Mouse (Mus musculus) adrenal gland, postnatal 25 days (tissue): ENCODE data around the gene Slc9b2. TPM values are rescaled to one million over a fixed set of nuclear protein-coding genes. Genes with fewer than 3 reads are reported as not detected.

ENCODE experiments used
- DNase-seq: peaks from one replicate; pipeline ENCODE4 v3.0.0; 2021; ENCODE audit warnings: mixed read lengths
- long read RNA-seq: library from polyadenylated mRNA; stranded (forward); transcript quantifications from one replicate; pipeline ENCODE4 v2.0.0, GENCODE M21; 2021
- total RNA-seq: library from RNA; stranded (reverse); gene quantifications from 2 replicates; pipeline ENCODE4 v1.2.3, GENCODE M21; 2021

Gene Slc9b2
- 0.79 and 1.0 TPM in 2 replicates for total RNA-seq
- long read RNA-seq, full-length matches to known transcripts = 1 of 2 reads
- long read RNA-seq, partial matches to known transcripts = 1 of 2 reads
- long read RNA-seq, other reads (novel, unspliced or antisense) = 0 of 2 reads

DNA sequence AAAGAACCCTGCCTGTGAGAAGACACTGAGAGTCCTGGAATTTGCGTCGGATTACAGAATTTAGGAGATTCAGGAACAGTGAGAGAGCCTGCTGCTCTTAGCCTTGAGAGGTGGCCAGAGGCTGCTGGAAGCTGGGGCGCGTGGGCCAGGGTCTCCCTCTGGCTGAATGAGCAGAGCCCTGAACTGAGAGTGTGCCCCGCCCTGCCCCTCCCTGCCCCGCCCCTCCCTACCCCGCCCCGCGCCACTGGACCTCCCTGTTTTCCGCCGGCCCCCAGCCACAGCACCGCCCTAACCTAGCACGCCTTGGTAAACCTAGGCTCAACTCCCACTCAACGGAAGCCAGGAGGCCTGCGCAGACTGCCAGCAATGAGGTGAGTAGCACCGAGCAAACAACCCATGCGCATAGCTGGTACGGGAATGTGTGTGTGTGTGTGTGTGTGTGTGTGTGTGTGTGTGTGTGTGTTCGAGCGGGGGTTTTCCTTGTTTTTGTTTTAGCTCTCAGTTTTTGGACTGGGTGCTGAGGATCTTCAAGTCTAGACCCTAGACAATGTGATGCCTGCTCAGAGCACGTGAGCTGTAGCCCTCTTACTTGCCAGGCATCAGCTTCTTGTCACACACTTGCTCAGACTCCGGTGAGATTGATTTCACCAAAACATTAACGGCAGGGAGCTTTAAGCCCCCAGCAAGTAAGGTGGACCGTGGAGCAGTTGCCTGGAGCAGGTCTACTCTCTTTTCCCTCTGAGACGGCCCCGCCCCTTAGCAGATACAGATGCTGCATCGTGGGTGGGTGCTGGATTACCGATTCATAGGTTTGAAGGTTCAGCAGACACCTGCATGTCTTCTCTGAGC is at the start of gene Slc9b2:
Gene Slc9b2 (plus strand): TSS at position 290 of the 849 bp plus-strand sequence.
- DNase-seq = peak; percentile 29

DNA sequence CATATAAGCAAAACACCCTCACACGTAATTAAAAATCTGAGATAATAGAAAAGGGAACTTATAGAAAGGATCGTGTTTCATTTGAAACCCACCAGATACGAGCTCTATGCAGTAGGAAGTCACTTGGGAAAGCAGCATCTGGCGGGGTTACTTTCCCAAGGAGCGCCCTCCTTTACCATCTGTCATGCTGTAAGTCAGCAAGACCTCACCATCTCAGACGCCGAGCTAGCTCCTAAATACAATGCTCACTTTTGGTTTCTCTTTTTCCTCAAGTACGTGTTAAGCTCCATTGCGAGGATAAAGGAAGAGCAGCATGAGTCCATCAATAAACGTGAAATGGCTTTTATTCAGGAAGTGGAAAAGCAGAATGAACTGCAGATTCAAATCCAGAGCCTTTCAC is 48.6 kb upstream of the Slc9b2 start:
- DNase-seq = no peak

DNA sequence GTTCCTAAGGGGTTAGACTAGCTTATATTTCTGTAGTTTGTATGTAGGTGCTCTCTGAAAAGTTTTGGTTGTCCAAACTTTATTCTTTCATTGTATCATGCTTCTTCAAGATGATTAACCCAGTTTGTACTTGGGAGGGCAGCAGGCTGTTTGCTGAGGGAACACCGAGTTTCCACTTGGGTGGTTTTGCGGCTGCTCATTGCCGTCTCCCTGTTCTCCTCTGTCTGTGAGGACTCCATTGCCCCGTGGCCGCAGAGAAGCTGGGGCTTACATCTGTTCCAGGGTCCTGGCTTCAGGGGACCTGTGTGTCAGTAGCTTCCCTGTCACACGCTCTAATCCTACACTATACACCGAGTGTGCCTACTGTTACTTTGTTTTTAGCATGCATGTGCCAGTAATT is 47.3 kb upstream of the Slc9b2 start:
- no peak for DNase-seq

DNA sequence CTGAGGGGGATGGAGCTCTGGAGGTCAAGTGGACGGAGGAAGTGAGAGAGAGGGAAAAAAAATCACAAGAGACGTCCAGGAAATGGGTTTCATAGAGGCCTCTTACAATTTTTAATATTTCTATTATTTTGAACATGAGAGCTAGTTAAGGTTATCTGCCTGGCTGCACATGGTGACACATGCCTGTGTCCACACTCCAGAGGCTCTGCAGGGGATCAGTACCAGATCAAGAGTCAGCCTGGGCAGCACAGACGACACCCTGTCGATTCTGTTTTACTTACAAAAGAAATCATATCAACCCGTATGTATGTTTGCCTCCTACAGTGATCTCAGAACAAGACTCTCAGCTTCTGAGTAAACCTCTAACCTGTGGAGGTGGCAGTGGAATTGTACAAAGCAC is 38.9 kb upstream of the Slc9b2 start:
- DNase-seq = no peak

DNA sequence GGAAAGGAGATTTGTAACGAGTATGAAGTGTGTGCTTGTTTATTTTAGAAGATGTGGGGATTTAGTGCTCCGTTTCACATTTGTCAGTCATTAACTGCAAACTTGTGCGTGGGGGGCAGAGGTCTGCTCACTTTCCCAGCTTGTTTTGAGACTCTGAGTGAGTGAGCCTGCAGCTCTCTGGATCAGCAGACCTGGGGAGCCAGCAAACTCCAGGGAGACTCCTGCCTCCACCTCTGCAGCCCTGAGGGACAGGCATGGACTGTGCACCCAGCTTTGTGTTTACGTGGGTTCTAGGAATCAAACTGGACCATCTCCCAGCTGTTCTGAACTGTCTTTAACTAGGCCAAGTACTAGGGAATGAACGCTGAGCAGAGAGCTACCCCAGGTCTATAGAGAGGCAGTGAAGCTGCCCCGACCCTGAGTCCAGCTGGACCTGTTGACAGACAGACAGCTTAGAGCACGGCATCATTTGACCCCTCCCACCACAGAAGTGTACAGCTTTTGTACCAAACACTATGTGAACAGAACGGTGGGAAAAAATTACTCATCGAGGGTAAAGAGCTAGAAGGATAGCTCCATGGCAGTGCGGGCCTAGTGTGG is 38.0 kb upstream of the Slc9b2 start:
- no peak for DNase-seq

DNA sequence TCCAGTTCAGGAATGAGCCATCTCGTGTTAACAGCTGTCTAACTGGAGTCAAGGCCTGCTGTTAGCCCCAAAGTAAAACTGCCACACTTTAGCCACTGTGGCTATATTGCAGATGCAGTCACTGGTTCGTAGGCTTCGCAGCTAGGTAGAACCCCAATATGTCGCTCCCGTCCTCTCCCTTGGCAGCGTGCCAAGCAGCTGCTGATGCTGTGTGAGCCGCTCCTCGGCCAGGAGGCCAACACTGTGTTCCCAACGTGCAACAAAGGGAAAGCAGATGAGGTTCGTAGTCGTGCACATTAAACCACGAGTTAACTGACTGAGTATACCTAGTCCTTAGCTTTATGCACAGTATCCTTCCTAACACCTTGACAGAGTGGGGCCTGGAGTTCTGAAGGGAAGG is 34.9 kb upstream of the Slc9b2 start:
- DNase-seq = no peak

DNA sequence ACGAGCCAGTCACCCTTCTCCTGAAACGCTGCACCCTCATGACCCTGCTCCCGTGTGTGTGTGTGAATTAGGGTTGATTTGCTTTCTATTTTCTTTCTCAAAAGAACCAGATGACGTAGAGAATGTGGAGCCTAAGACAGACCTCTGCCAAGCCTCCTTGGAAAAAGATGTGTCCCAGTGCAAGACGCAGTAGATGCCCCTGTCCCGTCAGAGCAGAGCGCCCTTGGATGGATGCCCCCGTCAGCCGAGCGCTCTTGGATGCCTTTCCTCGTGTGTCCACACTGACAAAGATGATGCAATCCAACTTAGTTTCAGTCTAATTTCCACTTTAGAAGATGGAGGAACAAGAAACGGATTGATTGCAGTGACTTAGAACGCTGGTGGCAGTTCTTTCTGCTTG is 34.5 kb upstream of the Slc9b2 start:
- DNase-seq = no peak

DNA sequence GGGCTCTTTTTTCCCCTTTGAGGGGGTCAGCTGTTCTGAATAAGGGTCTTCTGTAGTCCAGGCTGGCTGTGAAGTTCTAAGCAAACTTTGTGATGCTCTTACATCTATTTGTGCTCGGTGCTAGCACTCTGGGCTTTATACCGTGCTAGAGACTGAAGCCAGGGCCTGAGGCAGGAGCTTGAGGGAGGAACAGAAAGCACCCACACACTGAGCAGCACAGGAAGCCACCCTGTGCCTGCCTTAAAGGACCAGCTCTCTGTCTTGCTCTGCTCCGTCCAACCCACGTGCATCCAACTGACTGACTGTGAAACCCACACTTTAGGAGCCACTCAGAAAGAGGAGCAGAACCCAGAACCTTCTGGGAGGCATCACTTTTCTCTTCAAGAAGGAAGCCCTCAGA is 27.3 kb upstream of the Slc9b2 start:
- DNase-seq = no peak

DNA sequence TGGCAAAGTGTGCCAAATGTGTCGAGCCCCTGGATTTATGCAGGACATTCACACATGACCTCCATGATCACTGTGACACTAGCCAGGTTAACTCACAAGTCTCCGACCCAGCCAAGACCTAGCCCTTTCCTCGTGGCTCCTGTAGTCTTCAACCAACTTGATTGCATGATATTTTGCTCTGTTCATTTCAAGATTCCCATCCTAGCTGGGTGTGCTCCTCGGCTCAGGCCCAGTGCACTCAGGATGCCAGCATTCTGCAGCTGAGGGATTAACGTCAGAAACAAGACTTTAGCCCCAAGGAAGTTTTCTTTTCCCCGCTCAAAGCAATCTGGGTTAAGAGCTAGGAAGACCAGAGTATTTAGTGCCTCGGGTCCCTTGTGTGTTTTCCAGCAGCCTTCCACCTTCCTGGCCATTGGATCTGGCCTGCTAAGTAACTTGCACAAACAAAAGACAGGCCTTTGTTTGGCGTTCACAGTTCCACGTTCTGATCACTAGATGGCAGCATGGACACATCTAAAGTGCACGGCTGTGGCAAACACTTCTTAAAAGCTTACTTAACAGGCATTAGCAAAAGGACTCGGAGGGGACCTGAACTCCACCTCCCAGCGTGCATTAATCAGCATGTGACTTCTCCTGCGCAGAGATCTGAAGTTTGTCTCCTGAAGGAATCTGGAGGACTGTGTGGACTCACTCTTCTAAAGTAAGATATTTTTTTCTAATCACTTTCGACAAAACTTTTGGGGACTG is 26.7 kb upstream of the Slc9b2 start, which contains the start of gene Bdh2:
Gene Bdh2 (plus strand): TSS at position 553 of the 747 bp plus-strand sequence.
- DNase-seq = peak; percentile 56

DNA sequence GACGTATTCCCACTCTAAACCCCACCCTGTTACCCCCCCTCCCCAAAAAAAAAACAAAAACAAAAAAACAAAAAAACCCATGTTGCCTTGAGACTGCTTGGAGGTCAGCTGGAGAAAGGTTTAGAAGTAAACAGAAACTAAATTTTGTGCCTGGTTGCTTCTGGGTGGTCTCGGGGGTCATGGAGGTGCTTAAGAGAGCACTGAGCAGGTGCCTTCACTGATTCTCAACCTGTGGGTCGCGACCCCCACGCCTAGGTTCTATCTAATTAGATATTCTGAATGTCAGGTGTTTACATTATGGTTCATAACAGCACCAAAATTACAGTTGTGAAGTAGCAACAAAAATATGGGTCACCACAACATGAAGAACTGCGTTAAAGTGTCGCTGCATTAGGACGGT is 25.8 kb upstream of the Slc9b2 start:
- DNase-seq = no peak

DNA sequence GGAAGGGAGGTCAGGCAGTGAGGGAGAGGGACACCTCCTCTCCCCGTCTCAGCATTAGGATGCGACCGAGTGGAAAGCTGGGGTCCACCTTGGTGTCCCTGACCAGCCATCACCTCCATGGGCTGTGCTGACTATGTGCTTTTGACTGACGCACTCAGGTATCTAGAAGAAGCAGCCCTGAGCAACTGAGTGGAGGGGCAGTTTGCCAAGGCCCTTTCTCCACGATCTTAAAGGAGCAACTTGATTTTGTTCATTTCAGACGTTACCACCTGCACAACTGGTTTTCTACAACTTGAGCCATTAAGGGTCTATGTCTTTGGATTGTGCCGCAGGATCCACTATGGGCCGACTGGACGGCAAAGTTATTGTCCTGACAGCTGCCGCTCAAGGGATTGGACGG is 22.2 kb upstream of the Slc9b2 start:
- DNase-seq = no peak

DNA sequence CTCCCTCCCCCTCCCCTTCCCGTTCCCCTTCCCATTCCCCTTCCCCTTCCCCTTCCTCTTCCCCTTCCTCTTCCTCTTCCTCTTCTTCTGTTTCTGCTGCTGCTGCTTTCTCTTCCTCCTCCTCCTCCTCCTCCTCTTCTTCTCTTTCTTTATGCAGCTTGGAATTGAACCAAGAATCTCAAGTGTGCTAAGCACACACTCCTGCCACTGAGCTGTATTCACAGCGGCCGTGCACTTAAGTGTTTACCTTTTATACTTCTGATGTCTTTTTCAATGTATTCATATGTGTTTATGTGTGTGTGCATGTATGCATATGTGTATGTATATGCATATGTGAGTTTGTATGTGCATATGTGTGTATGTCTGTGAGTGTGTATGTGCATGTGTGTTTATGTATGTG is 21.7 kb upstream of the Slc9b2 start:
- DNase-seq = no peak

DNA sequence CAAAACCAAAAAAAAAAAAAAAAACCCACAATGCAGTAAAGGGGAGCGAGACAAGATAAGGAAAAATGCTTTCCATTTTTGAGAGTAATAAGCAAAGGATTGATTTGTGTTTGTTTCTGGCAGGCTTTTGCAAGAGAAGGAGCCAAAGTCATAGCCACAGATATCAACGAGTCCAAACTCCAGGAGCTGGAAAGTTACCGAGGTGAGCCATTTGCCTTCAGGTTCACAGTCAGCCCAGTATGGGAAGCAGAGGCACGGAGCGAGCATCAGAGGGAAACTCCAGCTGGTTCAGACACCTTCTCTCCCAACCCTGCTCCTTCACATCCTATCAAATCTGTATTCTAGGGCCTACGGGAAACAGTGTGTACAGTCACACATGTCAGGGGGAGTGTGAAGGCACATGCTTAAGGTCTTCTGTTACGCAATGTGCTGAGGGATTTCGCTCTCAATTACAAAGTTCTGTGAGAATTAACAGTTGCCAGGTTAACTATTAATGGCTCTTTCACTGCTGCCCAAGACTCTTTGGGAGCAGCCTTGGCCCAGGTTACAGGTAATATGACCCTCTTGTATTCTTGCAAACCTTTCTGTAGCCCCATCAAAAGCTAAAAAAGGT is 19.3 kb upstream of the Slc9b2 start:
- no peak for DNase-seq

DNA sequence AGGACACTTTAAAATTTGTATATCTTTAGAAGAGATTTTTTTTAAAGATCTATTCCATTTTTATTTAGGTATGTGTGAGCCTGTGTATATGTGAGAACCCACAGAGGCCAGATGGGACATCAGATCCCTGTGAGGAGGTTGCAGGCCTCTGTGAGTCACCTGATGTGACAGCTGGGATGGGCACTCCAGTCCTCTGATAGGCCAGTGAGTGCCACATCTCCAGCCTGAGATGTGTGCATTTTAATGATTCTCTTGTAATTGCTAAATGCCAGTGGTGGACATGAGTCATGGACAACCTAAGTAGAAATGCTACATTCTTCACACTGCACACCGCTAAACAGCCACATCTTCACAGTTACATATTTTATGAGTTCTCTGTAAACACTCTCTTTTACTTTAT is 18.4 kb upstream of the Slc9b2 start:
- DNase-seq = no peak

DNA sequence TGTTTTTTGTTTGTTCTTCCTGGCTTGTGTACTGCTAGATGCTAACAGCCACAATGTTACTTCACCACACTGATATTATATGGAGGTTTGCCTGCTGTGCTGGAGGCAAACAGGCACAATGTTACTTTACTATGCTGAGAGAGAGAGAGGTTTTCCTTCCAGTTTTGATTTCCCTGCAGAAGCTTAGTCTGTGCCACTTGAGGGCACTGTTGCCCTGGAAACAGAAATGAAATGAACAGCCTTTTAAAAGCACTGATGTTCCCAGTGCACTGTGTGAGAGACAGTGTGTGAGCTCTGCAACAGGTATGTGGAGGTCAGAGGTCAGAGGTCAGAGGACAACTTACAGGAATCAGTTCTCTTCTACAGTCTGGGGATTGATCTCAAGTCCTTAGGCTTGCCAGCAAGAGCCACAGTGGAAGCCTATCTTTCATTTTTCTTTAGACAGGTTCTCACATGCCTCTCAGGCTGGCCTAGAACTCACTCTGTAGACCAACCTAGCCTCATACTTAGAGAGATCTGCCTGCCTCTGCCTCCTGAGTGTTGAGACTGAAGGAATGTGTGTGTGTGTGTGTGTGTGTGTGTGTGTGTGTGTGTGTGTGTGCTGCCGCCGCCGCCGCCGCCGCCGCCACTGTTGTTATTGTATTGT is 17.1 kb upstream of the Slc9b2 start:
- peak; percentile 50 for DNase-seq

DNA sequence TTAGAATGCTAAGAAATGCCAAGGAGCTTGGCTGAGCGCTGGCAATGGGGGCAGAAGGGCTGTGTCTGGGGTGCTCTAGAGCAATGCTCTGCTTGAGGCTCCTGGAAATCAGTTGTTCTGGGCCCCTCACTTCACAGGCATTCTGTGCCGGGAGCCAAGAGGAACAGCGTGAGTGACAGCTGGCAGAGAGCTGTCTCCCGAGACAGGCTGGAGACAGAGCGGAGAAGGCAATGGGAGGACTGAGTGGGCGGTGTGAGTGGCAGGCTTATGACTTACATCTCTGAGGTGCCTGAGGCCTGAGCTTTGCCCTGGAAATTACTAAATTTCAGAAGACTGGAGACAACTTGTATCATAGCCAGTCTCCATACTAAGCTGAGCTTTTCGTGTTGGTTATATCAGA is 13.8 kb upstream of the Slc9b2 start:
- DNase-seq = no peak

DNA sequence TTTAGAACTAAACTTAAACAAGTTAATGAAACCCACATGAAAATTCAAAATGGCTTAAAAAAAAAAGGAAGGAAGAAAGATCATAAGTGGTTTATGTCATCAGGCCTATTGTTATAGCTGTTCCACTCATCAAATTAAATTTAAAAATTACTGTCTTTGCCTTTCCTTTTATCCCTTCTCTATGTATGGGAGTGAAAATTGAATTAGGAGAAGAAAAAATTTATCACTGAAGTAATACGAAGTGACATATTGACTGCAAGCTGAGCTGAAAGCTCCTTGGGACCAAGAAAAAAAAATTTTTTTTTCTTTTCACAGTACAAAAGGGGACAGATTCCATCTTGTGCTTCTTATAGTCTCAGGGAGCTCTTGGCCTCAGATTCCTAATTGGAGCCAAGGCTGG is 11.9 kb upstream of the Slc9b2 start:
- DNase-seq = no peak

DNA sequence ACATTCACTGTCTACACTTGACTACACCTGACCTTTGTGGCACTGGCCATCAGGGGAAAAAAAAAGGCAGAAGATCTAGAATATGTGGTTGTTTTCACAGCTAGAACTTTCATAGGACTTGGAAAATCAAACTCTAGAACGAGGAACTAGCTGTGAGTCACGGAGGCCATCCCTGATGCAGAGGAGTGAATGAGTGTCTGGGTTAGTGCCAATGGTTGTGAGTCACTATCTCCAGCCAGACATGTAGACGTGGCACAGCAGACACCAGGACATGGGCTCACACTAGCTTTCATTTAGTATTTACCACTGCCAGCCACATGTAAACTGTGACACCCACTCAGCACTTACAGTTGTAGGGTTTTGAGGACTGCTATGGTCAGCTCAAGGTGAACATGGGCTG is 8.9 kb upstream of the Slc9b2 start:
- peak; percentile 69 for DNase-seq

DNA sequence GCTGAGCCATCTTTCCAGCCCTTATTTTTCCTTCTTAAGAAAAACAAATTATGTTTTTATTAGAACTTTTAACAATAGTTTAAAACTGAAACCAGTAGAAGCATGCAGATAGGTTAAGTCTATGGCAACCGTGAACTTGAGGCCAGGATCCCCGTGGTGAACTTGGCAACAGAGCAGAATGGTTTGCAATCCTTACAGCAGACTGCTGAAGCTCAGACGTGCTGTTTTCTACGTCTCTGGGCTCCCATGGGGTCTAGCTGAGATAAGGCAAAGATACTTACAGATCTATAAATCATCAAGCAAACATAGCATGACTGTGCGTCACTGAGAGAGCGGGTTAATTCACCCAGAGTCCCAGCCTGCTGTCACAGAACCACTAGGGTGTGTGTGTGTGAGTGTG is 7.4 kb upstream of the Slc9b2 start:
- no peak for DNase-seq

DNA sequence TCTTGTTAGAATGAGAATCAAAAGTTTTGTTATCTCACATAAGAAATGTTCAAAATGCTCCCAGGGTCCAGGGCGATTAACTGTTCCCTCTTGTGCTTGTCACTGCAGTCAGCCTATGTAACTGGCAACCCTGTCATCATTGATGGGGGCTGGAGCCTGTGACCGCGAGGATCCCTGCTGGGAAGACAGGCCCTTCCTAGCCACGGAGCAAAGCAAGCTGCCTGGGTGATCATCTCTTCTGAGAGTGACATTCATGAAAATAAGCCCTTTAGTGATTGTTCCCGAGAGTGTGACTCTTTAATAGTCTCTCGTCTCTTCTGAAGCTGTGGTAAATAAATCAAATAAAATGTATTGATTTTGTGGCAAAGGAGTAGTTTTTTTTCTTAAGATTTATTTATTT is 3.4 kb upstream of the Slc9b2 start:
- no peak for DNase-seq

DNA sequence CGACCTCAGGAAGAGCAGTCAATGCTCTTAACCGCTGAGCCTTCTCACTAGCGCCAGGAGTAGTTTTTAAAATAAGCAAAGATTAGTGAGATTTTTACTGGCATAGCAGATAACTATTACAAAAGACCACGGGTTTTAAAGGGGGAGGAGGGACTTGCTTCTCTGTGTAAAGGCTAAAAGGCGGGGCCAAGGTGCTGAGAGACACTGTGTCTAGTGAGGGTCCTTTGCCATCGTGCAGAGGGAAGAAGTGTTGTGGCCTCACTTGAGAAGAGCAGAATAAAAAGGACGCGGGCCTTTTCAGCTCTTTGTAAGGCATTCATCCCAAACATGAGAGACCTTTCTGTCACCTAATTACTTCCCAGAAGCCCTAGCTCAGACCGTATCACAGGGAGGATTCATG is 2.9 kb upstream of the Slc9b2 start:
- DNase-seq = no peak

DNA sequence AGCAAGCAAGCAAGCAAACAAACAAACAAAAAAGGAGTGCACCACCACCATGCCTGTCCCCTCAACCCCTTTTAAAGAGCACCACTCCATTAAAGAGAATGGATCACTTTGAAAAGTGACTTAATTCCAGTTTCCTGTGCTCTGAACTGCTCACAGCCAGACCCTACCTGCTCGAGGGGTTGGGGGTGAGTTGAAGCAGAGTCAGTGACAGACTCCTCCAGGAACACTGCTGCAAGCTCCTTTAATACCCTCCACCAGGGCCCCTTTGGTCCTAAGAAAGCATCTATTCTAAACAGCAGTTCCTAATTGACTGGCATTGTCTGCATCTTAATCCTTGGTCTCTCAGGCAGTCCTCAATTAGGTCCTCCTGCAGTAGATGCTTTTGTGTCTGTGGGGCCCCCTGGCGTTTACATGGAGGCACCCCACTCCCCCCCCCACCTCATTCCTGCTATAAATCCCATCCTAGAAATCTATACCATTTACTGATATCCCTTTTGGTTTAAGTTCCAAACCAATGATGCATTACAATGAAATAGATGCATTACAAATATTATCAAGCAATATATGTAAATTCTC is 5.5 kb downstream of the Slc9b2 start:
- no peak for DNase-seq
